Mouse (Mus musculus): ENCODE results near the gene Etnk1. TPM values are rescaled to one million over a fixed set of nuclear protein-coding genes. Genes with fewer than 3 reads are reported as not detected.

The Etnk1 gene
- polyA plus RNA-seq, 1 experiment from 2014 or later, result 40.4 TPM

DNA sequence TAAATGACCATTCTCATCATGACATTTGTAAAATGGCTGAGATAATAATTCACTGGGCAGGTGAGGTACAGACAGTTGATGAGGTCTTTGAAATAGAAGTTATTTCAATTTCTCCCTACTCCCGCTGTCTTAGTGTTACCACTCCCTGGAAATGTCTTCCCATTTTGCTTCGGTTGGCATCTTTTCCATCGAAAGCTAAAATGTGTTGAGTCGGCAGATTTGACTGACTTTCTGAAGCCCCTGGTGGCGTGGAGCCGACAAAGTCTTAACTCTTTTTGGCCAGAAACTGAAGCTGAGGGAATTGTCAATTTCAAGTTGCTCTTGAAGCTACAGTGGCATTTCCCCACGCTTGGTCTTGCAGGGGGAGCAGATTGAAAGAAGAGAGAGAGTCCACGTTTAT is 67.8 kb downstream of the Etnk1 start:
- Histone ChIP-seq H3K4me2 (ENCODE audit: low read length) (no peak overlapping the region), H3K36me3 (ENCODE audit: control insufficient read depth, insufficient read depth) (no peaks in the 10 kb centered on the region), H3K27me3 (replicated peaks; ENCODE audit: control insufficient read depth, insufficient read depth, low read length) (no peaks in the 10 kb centered on the region), H3K4me3 (replicated peaks; ENCODE audit: low read length) (no peak overlapping the region), H3K9ac (replicated peaks; ENCODE audit: low read depth, low read length) (no peak overlapping the region), H3K27ac (ENCODE audit: low read length) (no peak overlapping the region), H3K4me1 (replicated peaks; ENCODE audit: control insufficient read depth, insufficient read depth, low read length) (peaks cover 5% of the 10 kb centered on the region; the same call in 1 of the 2 replicates), H3K9me3 (ENCODE audit: control insufficient read depth, low read length) (no peaks in the 10 kb centered on the region)
- ATAC-seq, result no peak
- WGBS, result 77% methylated on average over 8 of the region's 8 CpGs

DNA sequence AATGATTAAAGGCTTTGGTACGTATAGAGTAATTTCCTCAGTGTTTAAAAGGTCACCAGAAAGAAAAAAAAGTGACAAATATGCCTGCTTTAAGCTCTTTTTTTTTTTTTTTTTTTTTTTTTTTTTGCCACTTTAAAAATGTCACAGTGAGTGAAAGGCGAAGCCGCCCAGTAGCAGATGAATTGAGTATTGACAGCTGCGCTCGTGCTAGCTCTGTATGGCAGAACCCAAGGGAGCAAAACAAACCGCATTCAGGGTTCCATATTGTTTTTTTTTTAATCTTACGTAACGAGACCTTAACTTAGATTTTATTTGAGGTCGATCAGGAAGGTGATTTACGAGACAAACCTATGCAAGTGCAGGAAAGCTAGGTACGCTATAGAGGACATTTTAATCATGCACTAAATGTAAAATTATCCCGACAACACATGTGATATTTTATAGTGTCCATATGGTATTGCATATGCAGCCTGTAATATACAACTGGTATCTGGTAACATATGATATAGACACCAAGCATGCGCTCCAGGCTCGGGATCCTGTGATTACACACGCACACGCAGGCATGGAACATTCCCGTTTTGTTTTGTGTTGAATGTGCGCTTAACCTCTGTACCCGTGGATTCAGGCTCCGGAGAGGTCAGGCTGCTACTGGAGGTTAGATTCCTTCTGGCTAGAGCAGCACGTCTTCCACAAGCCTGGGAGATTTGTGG is 72.5 kb downstream of the Etnk1 start:
- 55% methylated on average over 21 of the region's 21 CpGs for WGBS
- Histone ChIP-seq H3K9me3 (ENCODE audit: control insufficient read depth, low read length) (no peaks in the 10 kb centered on the region), H3K4me2 (ENCODE audit: low read length) (no peak overlapping the region; the same call in 1 of the 2 replicates), H3K4me1 (replicated peaks; ENCODE audit: control insufficient read depth, insufficient read depth, low read length) (peaks cover 5% of the 10 kb centered on the region; the same call in 1 of the 2 replicates), H3K4me3 (replicated peaks; ENCODE audit: low read length) (no peak overlapping the region), H3K36me3 (ENCODE audit: control insufficient read depth, insufficient read depth) (no peaks in the 10 kb centered on the region), H3K27ac (ENCODE audit: low read length) (peak overlapping the region; percentile 66; the same call in 1 of the 2 replicates), H3K9ac (replicated peaks; ENCODE audit: low read depth, low read length) (no peak overlapping the region), H3K27me3 (replicated peaks; ENCODE audit: control insufficient read depth, insufficient read depth, low read length) (no peaks in the 10 kb centered on the region)
- ATAC-seq, result peak; percentile 55

GRCm38 (mm10) chr6:143243191-143243590 is 76.2 kb downstream of the Etnk1 start:
- WGBS, result 87% methylated on average over 5 of the region's 5 CpGs
- ATAC-seq, result no peak
- H3K9me3 ChIP-seq (ENCODE audit: control insufficient read depth, low read length), result no peaks in the 10 kb centered on the region
- H3K4me1 ChIP-seq (replicated peaks; ENCODE audit: control insufficient read depth, insufficient read depth, low read length), result 0 out of 2 replicates have a peak, but pooled peaks cover 2% of the 10 kb centered on the region
- H3K36me3 ChIP-seq (ENCODE audit: control insufficient read depth, insufficient read depth), result no peaks in the 10 kb centered on the region
- H3K4me2 ChIP-seq (ENCODE audit: low read length), result no peak overlapping the region
- no peak overlapping the region for H3K27ac ChIP-seq (ENCODE audit: low read length)
- H3K4me3 ChIP-seq (replicated peaks; ENCODE audit: low read length), result no peak overlapping the region
- H3K27me3 ChIP-seq (replicated peaks; ENCODE audit: control insufficient read depth, insufficient read depth, low read length), result no peaks in the 10 kb centered on the region
- no peak overlapping the region for H3K9ac ChIP-seq (replicated peaks; ENCODE audit: low read depth, low read length)

DNA sequence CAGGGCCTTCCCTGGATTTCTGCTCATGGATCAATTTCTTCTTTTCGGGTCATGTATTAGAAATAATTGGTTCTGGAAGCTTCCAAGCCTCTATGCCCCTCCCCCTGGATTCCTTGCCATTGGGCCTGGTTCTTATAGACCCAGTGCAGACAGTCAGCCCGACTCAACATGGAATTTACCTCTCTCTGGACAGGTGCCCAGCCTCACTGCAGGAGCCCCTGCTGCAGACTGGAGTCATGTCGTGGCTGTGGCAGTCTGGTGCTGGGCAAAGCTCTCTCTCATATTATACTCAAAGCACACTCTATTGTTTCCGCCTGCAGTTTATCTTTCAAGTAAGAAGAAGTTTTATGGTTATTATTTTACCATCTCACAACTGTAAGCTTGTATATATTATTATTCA is 90.9 kb downstream of the Etnk1 start:
- Histone ChIP-seq H3K9ac (replicated peaks; ENCODE audit: low read depth, low read length) (no peak overlapping the region), H3K36me3 (ENCODE audit: control insufficient read depth, insufficient read depth) (no peaks in the 10 kb centered on the region), H3K4me1 (replicated peaks; ENCODE audit: control insufficient read depth, insufficient read depth, low read length) (peaks cover 28% of the 10 kb centered on the region), H3K9me3 (ENCODE audit: control insufficient read depth, low read length) (no peaks in the 10 kb centered on the region), H3K27me3 (replicated peaks; ENCODE audit: control insufficient read depth, insufficient read depth, low read length) (no peaks in the 10 kb centered on the region), H3K27ac (ENCODE audit: low read length) (no peak overlapping the region), H3K4me2 (ENCODE audit: low read length) (no peak overlapping the region), H3K4me3 (replicated peaks; ENCODE audit: low read length) (no peak overlapping the region)
- WGBS, result 66% methylated on average over 4 of the region's 4 CpGs
- ATAC-seq, result no peak

DNA sequence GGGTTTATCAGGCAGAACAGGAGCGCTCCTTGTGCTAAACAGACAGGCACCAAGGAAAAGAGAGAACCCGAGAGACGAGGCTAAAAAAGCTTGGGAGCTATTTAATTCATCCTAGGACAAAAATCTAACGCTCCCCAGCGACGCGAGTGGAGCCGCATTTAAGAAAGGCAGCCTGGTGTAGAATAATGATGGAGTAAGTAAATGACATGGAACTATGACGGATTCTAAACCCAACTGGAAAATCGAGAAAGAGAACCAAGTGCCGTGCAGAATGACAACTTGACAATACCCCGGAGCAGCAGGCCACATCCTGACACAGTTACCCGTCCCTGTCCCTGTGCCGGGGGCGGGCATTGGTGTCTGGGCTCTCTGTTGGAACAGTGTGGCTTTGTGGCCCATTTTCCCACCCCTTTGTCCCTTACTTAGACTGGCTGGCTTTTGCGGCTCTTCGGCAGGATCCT is 92.2 kb downstream of the Etnk1 start:
- peak overlapping the region; percentile 37; the same call in 1 of the 2 replicates for H3K9ac ChIP-seq (replicated peaks; ENCODE audit: low read depth, low read length)
- 8% methylated on average over 17 of the region's 17 CpGs for WGBS

GRCm38 (mm10) chr6:143259870-143260559 is 93.0 kb downstream of the Etnk1 start:
- Histone ChIP-seq H3K36me3 (ENCODE audit: control insufficient read depth, insufficient read depth) (no peaks in the 10 kb centered on the region), H3K9me3 (ENCODE audit: control insufficient read depth, low read length) (no peaks in the 10 kb centered on the region), H3K27ac (ENCODE audit: low read length) (peak overlapping the region; percentile 46), H3K9ac (replicated peaks; ENCODE audit: low read depth, low read length) (0 out of 2 replicates have a peak overlapping the region, but pooled peaks have one; percentile 33), H3K4me1 (replicated peaks; ENCODE audit: control insufficient read depth, insufficient read depth, low read length) (peaks cover 28% of the 10 kb centered on the region), H3K4me2 (ENCODE audit: low read length) (peak overlapping the region; percentile 57), H3K27me3 (replicated peaks; ENCODE audit: control insufficient read depth, insufficient read depth, low read length) (no peaks in the 10 kb centered on the region), H3K4me3 (replicated peaks; ENCODE audit: low read length) (peak overlapping the region; percentile 31)
- WGBS, result 10% methylated on average over 18 of the region's 18 CpGs
- ATAC-seq, result peak; percentile 65

More for the DNA sequence above, 92.2 kb downstream of the Etnk1 start:
- Histone ChIP-seq H3K27ac (ENCODE audit: low read length) (peak overlapping the region; percentile 81), H3K9me3 (ENCODE audit: control insufficient read depth, low read length) (no peaks in the 10 kb centered on the region), H3K4me3 (replicated peaks; ENCODE audit: low read length) (peak overlapping the region; percentile 25), H3K36me3 (ENCODE audit: control insufficient read depth, insufficient read depth) (no peaks in the 10 kb centered on the region), H3K27me3 (replicated peaks; ENCODE audit: control insufficient read depth, insufficient read depth, low read length) (no peaks in the 10 kb centered on the region), H3K4me1 (replicated peaks; ENCODE audit: control insufficient read depth, insufficient read depth, low read length) (peaks cover 28% of the 10 kb centered on the region), H3K4me2 (ENCODE audit: low read length) (peak overlapping the region; percentile 57)
- peak; percentile 55 for ATAC-seq

DNA sequence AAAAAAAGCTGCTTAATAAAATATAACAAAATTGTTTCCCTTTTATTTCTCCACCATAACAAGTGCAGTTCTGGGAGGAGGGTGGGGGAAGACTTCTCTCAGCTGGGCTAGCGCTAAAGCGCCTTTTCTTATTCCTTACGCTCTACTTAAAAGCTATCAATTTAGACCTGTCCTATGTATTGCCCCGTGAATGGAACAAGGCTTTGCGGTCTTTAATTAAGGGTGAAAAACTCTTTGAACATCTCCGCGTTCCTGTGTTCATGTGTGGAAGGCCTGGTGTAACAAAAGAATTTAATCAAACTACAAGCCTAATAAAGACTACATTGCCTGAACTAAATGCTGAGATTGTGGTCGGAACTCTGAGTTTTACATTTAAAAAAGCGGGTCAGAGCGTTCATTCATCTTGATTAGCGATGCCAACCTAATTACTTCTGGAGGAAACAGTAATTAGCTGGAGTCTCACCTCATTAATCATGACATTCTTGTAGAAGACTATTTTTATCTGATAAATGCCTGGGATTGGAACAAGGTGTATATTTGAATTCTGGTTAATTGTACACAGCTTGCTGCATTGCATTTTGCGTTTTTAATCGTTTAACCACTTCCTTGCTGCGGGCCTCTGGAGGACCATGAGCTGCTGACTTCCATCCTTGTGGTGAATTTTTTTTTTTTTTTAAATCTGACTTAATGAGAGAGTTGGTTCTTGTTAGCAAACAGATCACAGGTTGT is 93.7 kb downstream of the Etnk1 start:
- ATAC-seq, result peak; percentile 48
- H3K4me2 ChIP-seq (ENCODE audit: low read length), result peak overlapping the region; percentile 57
- 7% methylated on average over 14 of the region's 14 CpGs for WGBS
- 0 out of 2 replicates have a peak overlapping the region, but pooled peaks have one; percentile 33 for H3K9ac ChIP-seq (replicated peaks; ENCODE audit: low read depth, low read length)
- peak overlapping the region; percentile 31 for H3K4me3 ChIP-seq (replicated peaks; ENCODE audit: low read length)
- peak overlapping the region; percentile 46; the same call in 1 of the 2 replicates for H3K27ac ChIP-seq (ENCODE audit: low read length)
- no peaks in the 10 kb centered on the region for H3K36me3 ChIP-seq (ENCODE audit: control insufficient read depth, insufficient read depth)
- H3K9me3 ChIP-seq (ENCODE audit: control insufficient read depth, low read length), result no peaks in the 10 kb centered on the region
- H3K4me1 ChIP-seq (replicated peaks; ENCODE audit: control insufficient read depth, insufficient read depth, low read length), result peaks cover 28% of the 10 kb centered on the region
- H3K27me3 ChIP-seq (replicated peaks; ENCODE audit: control insufficient read depth, insufficient read depth, low read length), result no peaks in the 10 kb centered on the region

DNA sequence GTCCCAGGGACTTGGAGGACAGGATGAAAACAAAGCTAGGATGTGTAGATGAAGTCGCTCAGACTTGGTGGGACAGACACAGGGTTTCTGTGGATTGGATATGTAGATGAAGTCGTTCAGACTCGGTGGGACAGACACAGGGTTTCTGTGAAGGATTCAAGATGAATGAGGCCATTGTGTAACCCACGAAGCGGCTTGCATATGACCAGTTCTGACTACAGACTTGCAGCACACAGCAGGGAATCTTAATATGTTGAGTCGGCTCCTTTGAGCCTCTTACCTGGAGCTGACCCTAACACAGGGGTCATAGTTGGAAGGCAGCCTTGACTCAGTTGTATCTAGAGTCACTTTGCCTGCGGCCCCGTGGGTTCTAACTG is 94.3 kb downstream of the Etnk1 start:
- 13% methylated on average over 8 of the region's 8 CpGs for WGBS
- no peak overlapping the region for H3K9ac ChIP-seq (replicated peaks; ENCODE audit: low read depth, low read length)
- H3K27me3 ChIP-seq (replicated peaks; ENCODE audit: control insufficient read depth, insufficient read depth, low read length), result no peaks in the 10 kb centered on the region
- H3K4me1 ChIP-seq (replicated peaks; ENCODE audit: control insufficient read depth, insufficient read depth, low read length), result peaks cover 28% of the 10 kb centered on the region
- no peaks in the 10 kb centered on the region for H3K9me3 ChIP-seq (ENCODE audit: control insufficient read depth, low read length)
- no peak overlapping the region; the same call in 1 of the 2 replicates for H3K4me2 ChIP-seq (ENCODE audit: low read length)
- no peak overlapping the region for H3K4me3 ChIP-seq (replicated peaks; ENCODE audit: low read length)
- no peak overlapping the region for H3K27ac ChIP-seq (ENCODE audit: low read length)
- H3K36me3 ChIP-seq (ENCODE audit: control insufficient read depth, insufficient read depth), result no peaks in the 10 kb centered on the region
- 0 out of 2 replicates have a peak, but pooled peaks have one; percentile 21 for ATAC-seq

GRCm38 (mm10) chr6:143265482-143265881 is 98.5 kb downstream of the Etnk1 start:
- Histone ChIP-seq H3K4me3 (replicated peaks; ENCODE audit: low read length) (no peak overlapping the region), H3K9ac (replicated peaks; ENCODE audit: low read depth, low read length) (no peak overlapping the region), H3K4me2 (ENCODE audit: low read length) (no peak overlapping the region), H3K4me1 (replicated peaks; ENCODE audit: control insufficient read depth, insufficient read depth, low read length) (peaks cover 12% of the 10 kb centered on the region), H3K27me3 (replicated peaks; ENCODE audit: control insufficient read depth, insufficient read depth, low read length) (no peaks in the 10 kb centered on the region), H3K36me3 (ENCODE audit: control insufficient read depth, insufficient read depth) (no peaks in the 10 kb centered on the region), H3K27ac (ENCODE audit: low read length) (no peak overlapping the region), H3K9me3 (ENCODE audit: control insufficient read depth, low read length) (no peaks in the 10 kb centered on the region)
- WGBS, result 90% methylated on average over 10 of the region's 10 CpGs
- ATAC-seq, result no peak

Data from forebrain, embryonic 16.5 days (tissue).